Mouse (Mus musculus) heart, adult 2 months (tissue): ENCODE measurements around the gene Naa80. TPM values are rescaled to one million over a fixed set of nuclear protein-coding genes. Genes with fewer than 3 reads are reported as not detected.

Experiments
- DNase-seq, 2 experiments: peaks; one replicate each; pipeline ENCODE4 v3.0.0; 2021
- H3K27ac ChIP-seq: fragments of 200-600 bp; 2 replicates; pipeline ENCODE4 v1.8.1; 2022
- H3K27me3 ChIP-seq: fragments of 200-500 bp; 2 replicates; pipeline ENCODE4 v1.6.1; 2012; ENCODE audit warnings: mild to moderate bottlenecking, low read length, inconsistent platforms, mixed read lengths; ENCODE audit not compliant: control insufficient read depth, insufficient read depth
- H3K36me3 ChIP-seq: fragments of 200-500 bp; 2 replicates; pipeline ENCODE4 v1.6.1; 2012; ENCODE audit warnings: low read length, inconsistent platforms; ENCODE audit not compliant: control insufficient read depth, insufficient read depth
- H3K4me1 ChIP-seq: fragments of 200-500 bp; 2 replicates; pipeline ENCODE4 v1.6.1; 2011; ENCODE audit warnings: low read length; ENCODE audit not compliant: control insufficient read depth, insufficient read depth
- H3K4me3 ChIP-seq: fragments of 200-600 bp; 2 replicates; pipeline ENCODE4 v1.8.1; 2022
- H3K79me2 ChIP-seq: fragments of 200-500 bp; replicated peaks from 2 replicates; pipeline ENCODE4 v1.6.1; 2012; ENCODE audit warnings: mild to moderate bottlenecking, inconsistent platforms, low read length, moderate library complexity, mixed read lengths; ENCODE audit not compliant: control insufficient read depth, insufficient read depth
- H3K9ac ChIP-seq: fragments of 200-500 bp; 2 replicates; pipeline ENCODE4 v1.6.1; 2012; ENCODE audit warnings: low read depth, mild to moderate bottlenecking, control low read depth, inconsistent platforms, low read length, mixed read lengths
- CTCF ChIP-seq: fragments of 200-600 bp; IDR thresholded peaks from 2 replicates; pipeline ENCODE4 v1.8.1; 2022; ENCODE audit warnings: antibody characterized with exemption, mild to moderate bottlenecking, moderate library complexity
- EP300 ChIP-seq: fragments of 200-500 bp; IDR thresholded peaks from 2 replicates; pipeline ENCODE4 v1.6.1; 2011; ENCODE audit warnings: low read depth, low read length, control low read depth; ENCODE audit not compliant: insufficient read depth
- POLR2A ChIP-seq: fragments of 200-500 bp; IDR thresholded peaks from 2 replicates; pipeline ENCODE4 v1.6.1; 2011; ENCODE audit warnings: mild to moderate bottlenecking, low read depth, low read length, control low read depth; ENCODE audit not compliant: insufficient read depth
- WGBS: fragments of 180-500 bp; shearing (Covaris S2); methylation state at CpG from one replicate; pipeline ENCODE4 v1.1.7; 2018; 5-methylcytosine and 5-hydroxymethylcytosine counted together
- intact Hi-C: fragments of 180-260 bp; cut with DNase I; formaldehyde crosslinking; loops from one replicate; pipeline ENCODE4 v1.15.1; 2025
- polyA plus RNA-seq: library from polyadenylated mRNA; depleted of rRNA; stranded (reverse); fragments of >200 nt; gene quantifications from 2 replicates; pipeline ENCODE4 v1.2.3, GENCODE M21; 2012
- total RNA-seq, 2 experiments: library from RNA; stranded (reverse); gene quantifications; 2 replicates each; pipeline ENCODE4 v1.2.3; 2021

Gene Naa80
- total and polyA plus RNA-seq, 3 experiments, result 14.9 to 45.4 (median 17.4) TPM

DNA sequence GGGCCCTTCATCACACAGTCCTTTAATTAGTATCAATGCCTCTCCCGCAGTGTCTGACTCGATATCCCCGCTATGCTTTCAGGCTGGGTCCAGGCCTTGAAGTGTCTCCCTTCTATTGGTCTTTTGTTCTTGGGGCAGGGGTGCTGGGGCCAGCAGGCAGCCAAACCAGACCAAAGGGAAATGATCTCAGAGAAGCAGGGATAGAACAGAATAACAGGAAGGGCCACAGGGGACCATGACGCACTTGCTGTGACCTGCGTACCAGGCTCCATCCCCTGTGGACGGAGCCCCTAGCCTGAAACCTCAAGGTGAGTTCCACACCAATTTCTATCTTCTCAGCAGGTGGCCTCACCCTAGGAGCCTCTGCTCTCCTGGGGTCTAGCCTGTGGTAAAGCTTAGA is 39.4 kb downstream of the Naa80 start:
- 38% methylated on average over 6 of the region's 6 CpGs for WGBS
- DNase-seq, result no peak
- H3K36me3 ChIP-seq, result peaks cover 17% of the 10 kb centered on the region

DNA sequence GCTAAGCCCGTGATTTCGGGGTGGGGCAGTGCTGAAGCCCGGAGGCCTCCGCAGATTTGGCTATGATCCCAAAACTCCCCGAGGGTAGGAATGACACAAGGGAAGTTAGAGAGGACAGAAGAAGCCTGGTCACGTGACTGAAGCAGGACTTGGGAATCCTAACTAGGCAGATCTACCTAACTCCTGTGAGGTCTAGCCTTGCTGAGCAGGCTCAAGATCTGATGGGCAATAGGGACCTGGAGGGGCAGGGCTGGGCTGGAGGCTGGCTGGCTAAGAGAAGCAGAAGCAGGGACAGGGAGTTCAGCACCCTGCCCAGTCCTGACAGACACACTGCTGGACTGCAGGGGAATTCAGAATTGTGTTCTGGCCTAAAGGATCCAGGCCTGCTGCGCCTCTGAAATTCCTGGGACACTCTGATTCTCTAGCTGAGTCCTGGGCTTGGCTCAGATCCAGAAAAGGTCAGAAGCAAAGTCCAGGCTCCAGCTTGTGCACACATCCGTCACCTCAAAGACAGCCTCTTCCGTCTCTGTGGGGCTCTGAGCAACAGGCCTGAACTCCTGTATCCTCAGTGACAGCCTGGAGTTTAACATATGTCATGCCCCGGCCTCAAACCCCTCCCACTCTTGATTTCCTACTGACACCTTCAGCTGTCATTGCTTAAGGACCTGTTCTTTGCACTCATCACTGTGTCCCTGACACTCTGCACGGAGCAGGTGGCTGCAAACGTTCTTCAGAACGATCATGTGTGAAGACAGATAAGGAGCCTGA is 40.3 kb downstream of the Naa80 start:
- no peaks in the 10 kb centered on the region; the same call in 1 of the 2 replicates for H3K79me2 ChIP-seq
- peak overlapping the region; percentile 50 for H3K9ac ChIP-seq
- H3K4me3 ChIP-seq, result no peak overlapping the region
- no peaks in the 10 kb centered on the region for H3K27me3 ChIP-seq
- H3K27ac ChIP-seq, result peak overlapping the region; percentile 76
- intact Hi-C loops, result no loop called here
- H3K36me3 ChIP-seq, result peaks cover 21% of the 10 kb centered on the region
- peaks cover 39% of the 10 kb centered on the region for H3K4me1 ChIP-seq
- 7% methylated on average over 13 of the region's 13 CpGs for whole genome bisulfite sequencing
- peak; percentile 64 to 77 for DNase-seq
- TF ChIP-seq CTCF (no peak), POLR2A (peak; percentile 42; the same call in 1 of the 2 replicates), EP300 (peak; percentile 99)

More for the DNA sequence above, 39.4 kb downstream of the Naa80 start:
- TF ChIP-seq POLR2A, result no peak
- TF ChIP-seq CTCF, result no peak
- TF ChIP-seq EP300, result no peak
- H3K27me3 ChIP-seq, result no peaks in the 10 kb centered on the region
- no peak overlapping the region for H3K4me3 ChIP-seq
- H3K4me1 ChIP-seq, result peaks cover 35% of the 10 kb centered on the region
- H3K79me2 ChIP-seq, result no peaks in the 10 kb centered on the region; the same call in 1 of the 2 replicates
- intact Hi-C loops, result no loop called here
- H3K9ac ChIP-seq, result no peak overlapping the region
- H3K27ac ChIP-seq, result peak overlapping the region; percentile 76

DNA sequence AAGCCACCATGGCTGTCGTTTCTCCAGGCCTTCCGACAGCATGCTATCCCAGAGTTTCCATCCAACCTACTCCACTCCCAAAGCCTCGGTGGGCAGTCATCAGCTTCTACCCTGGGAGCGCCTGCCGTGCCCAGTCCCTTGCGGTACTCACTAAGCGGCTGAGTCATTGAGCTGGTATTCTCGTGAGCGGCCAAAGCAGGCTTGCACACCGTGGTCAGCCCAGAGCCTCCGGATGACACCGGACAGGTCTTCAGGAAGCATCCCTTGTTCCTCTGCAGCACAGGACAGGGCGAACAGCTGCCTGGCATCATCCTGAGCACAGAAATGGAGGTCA is 40.8 kb downstream of the Naa80 start:
- H3K4me3 ChIP-seq, result no peak overlapping the region
- H3K79me2 ChIP-seq, result no peaks in the 10 kb centered on the region; the same call in 1 of the 2 replicates
- H3K27me3 ChIP-seq, result no peaks in the 10 kb centered on the region
- DNase-seq, result peak; percentile 61
- H3K9ac ChIP-seq, result peak overlapping the region; percentile 0; the same call in 1 of the 2 replicates
- WGBS, result 25% methylated on average over 13 of the region's 13 CpGs
- intact Hi-C loops, result no loop called here
- H3K36me3 ChIP-seq, result peaks cover 23% of the 10 kb centered on the region
- peaks cover 44% of the 10 kb centered on the region for H3K4me1 ChIP-seq
- peak overlapping the region; percentile 76 for H3K27ac ChIP-seq
- TF ChIP-seq EP300 (no peak), CTCF (no peak), POLR2A (no peak)

DNA sequence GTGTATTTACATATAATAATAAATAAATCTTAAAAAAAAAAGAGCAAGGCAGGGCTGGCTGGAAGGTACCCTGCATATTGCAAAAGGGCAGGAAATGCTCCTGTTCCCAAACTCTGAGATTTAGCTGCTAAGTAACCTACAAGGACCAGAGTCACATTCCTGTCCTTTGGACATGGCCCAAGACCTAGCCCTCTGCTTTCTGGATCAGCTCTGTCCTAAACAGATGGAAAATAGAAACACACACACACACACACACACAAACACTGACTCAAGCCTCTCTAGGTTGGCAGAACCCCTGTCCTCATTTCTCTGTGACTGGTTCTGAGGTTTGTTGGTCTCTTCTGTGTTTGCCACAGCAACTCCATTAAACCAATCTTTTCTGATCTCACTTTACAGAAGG is 42.3 kb downstream of the Naa80 start:
- Histone ChIP-seq H3K27ac (peak overlapping the region; percentile 42), H3K79me2 (no peaks in the 10 kb centered on the region; the same call in 1 of the 2 replicates), H3K27me3 (no peaks in the 10 kb centered on the region), H3K36me3 (peaks cover 23% of the 10 kb centered on the region), H3K9ac (no peak overlapping the region), H3K4me3 (no peak overlapping the region), H3K4me1 (peaks cover 56% of the 10 kb centered on the region)
- TF ChIP-seq CTCF (no peak), POLR2A (no peak), EP300 (no peak)
- DNase-seq, result no peak
- intact Hi-C loops, result no loop called here

DNA sequence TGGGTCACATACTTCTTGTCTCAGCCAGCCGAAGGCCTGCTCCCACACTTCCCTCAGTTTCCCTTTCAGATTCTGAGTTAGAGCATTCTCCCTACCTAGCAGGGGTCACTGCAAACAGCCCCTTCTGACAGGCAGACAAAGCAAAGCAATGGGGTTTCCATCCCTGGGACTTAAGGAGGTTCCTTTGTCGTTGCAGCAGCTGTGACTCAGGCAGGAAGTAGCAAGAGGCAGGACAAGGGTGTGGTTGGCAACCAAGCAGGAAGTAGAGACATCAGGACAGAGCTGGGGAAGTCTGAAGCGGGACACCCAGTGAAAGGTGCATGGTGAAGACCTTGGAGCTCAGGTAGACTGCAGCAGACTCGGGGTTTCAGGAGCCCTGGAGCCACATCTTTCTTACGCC is 45.9 kb downstream of the Naa80 start:
- peak overlapping the region; percentile 89 for H3K27ac ChIP-seq
- H3K4me3 ChIP-seq, result peak overlapping the region; percentile 29
- H3K4me1 ChIP-seq, result peaks cover 59% of the 10 kb centered on the region
- peak; percentile 60 to 78 for DNase-seq
- H3K27me3 ChIP-seq, result no peaks in the 10 kb centered on the region
- WGBS, result 36% methylated on average over 5 of the region's 5 CpGs
- peak overlapping the region; percentile 37 for H3K9ac ChIP-seq
- intact Hi-C loops, result no loop called here
- peaks cover 4% of the 10 kb centered on the region for H3K79me2 ChIP-seq
- H3K36me3 ChIP-seq, result peaks cover 12% of the 10 kb centered on the region
- TF ChIP-seq CTCF (no peak), POLR2A (peak; percentile 65), EP300 (peak; percentile 95)

DNA sequence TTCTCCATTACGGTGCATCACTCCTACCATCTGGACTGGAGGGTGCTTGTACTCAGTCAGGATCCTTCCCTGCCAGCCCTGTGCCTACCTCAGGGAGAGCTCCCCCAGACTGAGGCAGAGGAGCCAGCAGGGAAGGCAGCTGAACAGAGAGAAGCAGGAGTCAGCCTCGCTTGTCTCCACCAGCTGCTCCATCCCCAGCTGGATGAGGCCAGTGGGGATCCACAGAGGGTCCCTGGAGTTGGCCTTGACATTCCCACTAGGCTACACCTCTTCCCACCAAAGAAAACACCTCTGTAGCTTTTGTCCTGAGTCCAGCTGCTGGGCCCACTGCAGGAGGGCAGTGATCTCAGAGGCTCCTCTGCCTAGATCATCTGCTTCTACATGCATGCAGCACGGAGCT is 46.3 kb downstream of the Naa80 start:
- no peaks in the 10 kb centered on the region for H3K27me3 ChIP-seq
- TF ChIP-seq POLR2A (no peak), EP300 (no peak), CTCF (no peak)
- WGBS, result 48% methylated on average over 3 of the region's 3 CpGs
- H3K9ac ChIP-seq, result peak overlapping the region; percentile 37
- DNase-seq, result no peak
- peaks cover 4% of the 10 kb centered on the region for H3K79me2 ChIP-seq
- intact Hi-C loops, result no loop called here
- peaks cover 55% of the 10 kb centered on the region for H3K4me1 ChIP-seq
- H3K4me3 ChIP-seq, result peak overlapping the region; percentile 29; the same call in 1 of the 2 replicates
- H3K36me3 ChIP-seq, result peaks cover 14% of the 10 kb centered on the region
- peak overlapping the region; percentile 89 for H3K27ac ChIP-seq
